Mouse (Mus musculus) spleen, postnatal 36 days (tissue): Measurements from ENCODE around the gene Lyzl4.

Experiments used
- DNase-seq, 2 experiments: peaks; one replicate each; pipeline ENCODE4 v3.0.0; 2022; ENCODE audit warnings: low spot score in 2 of 2, mixed read lengths in 1 of 2

Gene Lyzl4

GRCm38 (mm10) chr9:121528605-121529357 lies 113.1 kb downstream of the Lyzl4 start:
- no peak for DNase-seq
